Mouse (Mus musculus) midbrain, embryonic 15.5 days (tissue): ENCODE results near the gene Fam81b. TPM values are rescaled to one million over a fixed set of nuclear protein-coding genes. Genes with fewer than 3 reads are reported as not detected.

Experiments
- ATAC-seq: fragments of 200-750 bp; cut with Nextera tagmentation; replicated peaks from 2 replicates; pipeline ENCODE4 v1.8.0; 2017; ENCODE audit warnings: moderate TSS enrichment
- H3K27ac ChIP-seq: fragments of 300-500 bp; sonication (generic); 2 replicates; pipeline ENCODE4 v1.5.1; 2015; ENCODE audit warnings: mild to moderate bottlenecking, inconsistent platforms
- H3K27me3 ChIP-seq: fragments of 300-500 bp; sonication (generic); replicated peaks from 2 replicates; pipeline ENCODE4 v1.6.1; 2015; ENCODE audit warnings: inconsistent platforms
- H3K36me3 ChIP-seq: fragments of 300-500 bp; sonication (generic); replicated peaks from 2 replicates; pipeline ENCODE4 v1.6.1; 2015; ENCODE audit warnings: inconsistent platforms
- H3K4me1 ChIP-seq: fragments of 300-500 bp; sonication (generic); 2 replicates; pipeline ENCODE4 v1.6.1; 2015; ENCODE audit warnings: inconsistent platforms
- H3K4me2 ChIP-seq: fragments of 300-500 bp; sonication (generic); 2 replicates; pipeline ENCODE4 v1.6.1; 2015; ENCODE audit warnings: inconsistent platforms, mild to moderate bottlenecking, moderate library complexity
- H3K4me3 ChIP-seq: fragments of 300-500 bp; sonication (generic); 2 replicates; pipeline ENCODE4 v1.5.1; 2015; ENCODE audit warnings: mild to moderate bottlenecking, inconsistent platforms
- H3K9ac ChIP-seq: fragments of 300-500 bp; sonication (generic); 2 replicates; pipeline ENCODE4 v1.6.1; 2015; ENCODE audit warnings: mild to moderate bottlenecking, inconsistent platforms
- H3K9me3 ChIP-seq: fragments of 300-500 bp; sonication (generic); 2 replicates; pipeline ENCODE4 v1.6.1; 2016; ENCODE audit warnings: inconsistent platforms
- WGBS: fragments of 180-500 bp; shearing (Covaris S2); methylation state at CpG from one replicate; pipeline ENCODE4 v1.1.7; 2015; ENCODE audit warnings: mixed read lengths; 5-methylcytosine and 5-hydroxymethylcytosine counted together
- polyA plus RNA-seq: library from polyadenylated mRNA; unstranded; fragments of >200 nt; fragmentation: Nextera tagmentation; extraction: Ambion mirVana; gene quantifications from 2 replicates; pipeline ENCODE4 v1.2.1, GENCODE M21; 2015

The Fam81b gene
- polyA plus RNA-seq, 1 experiment from 2014 or later: 0.25 TPM

GRCm38 (mm10) chr13:76258766-76259165 is 46.1 kb downstream of the Fam81b start:
- no peak overlapping the region for H3K4me3 ChIP-seq
- H3K9me3 ChIP-seq: no peaks in the 10 kb centered on the region
- ATAC-seq: no peak
- no peaks in the 10 kb centered on the region for H3K4me1 ChIP-seq
- no peak overlapping the region for H3K27ac ChIP-seq
- H3K27me3 ChIP-seq: no peaks in the 10 kb centered on the region
- H3K36me3 ChIP-seq: no peaks in the 10 kb centered on the region
- no peak overlapping the region for H3K9ac ChIP-seq
- 77% methylated on average over 1 of the region's 1 CpGs for WGBS
- no peak overlapping the region for H3K4me2 ChIP-seq

- no peaks in the 10 kb centered on the region for H3K27me3 ChIP-seq
- H3K4me2 ChIP-seq: no peak overlapping the region
- H3K9ac ChIP-seq: no peak overlapping the region
- no peaks in the 10 kb centered on the region for H3K9me3 ChIP-seq
- 84% methylated on average over 3 of the region's 3 CpGs for WGBS
- no peaks in the 10 kb centered on the region for H3K4me1 ChIP-seq
- no peak overlapping the region for H3K4me3 ChIP-seq
- ATAC-seq: no peak
- H3K27ac ChIP-seq: no peak overlapping the region
- H3K36me3 ChIP-seq: no peaks in the 10 kb centered on the region
These were observed 48.5 kb downstream of the Fam81b start for GRCm38 (mm10) chr13:76256350-76256749.

GRCm38 (mm10) chr13:76250092-76250491 is 54.8 kb downstream of the Fam81b start:
- no peak overlapping the region for H3K4me3 ChIP-seq
- 74% methylated on average over 7 of the region's 7 CpGs for WGBS
- H3K36me3 ChIP-seq: no peaks in the 10 kb centered on the region
- H3K27ac ChIP-seq: no peak overlapping the region
- no peaks in the 10 kb centered on the region for H3K27me3 ChIP-seq
- ATAC-seq: no peak
- H3K9me3 ChIP-seq: no peaks in the 10 kb centered on the region
- H3K4me1 ChIP-seq: no peaks in the 10 kb centered on the region
- H3K9ac ChIP-seq: no peak overlapping the region
- no peak overlapping the region for H3K4me2 ChIP-seq

- ATAC-seq: no peak
- Histone ChIP-seq H3K4me3 (no peak overlapping the region), H3K9ac (no peak overlapping the region), H3K27ac (no peak overlapping the region), H3K27me3 (no peaks in the 10 kb centered on the region), H3K9me3 (no peaks in the 10 kb centered on the region), H3K4me1 (no peaks in the 10 kb centered on the region), H3K36me3 (no peaks in the 10 kb centered on the region), H3K4me2 (no peak overlapping the region)
- 70% methylated on average over 1 of the region's 1 CpGs for WGBS
These were observed 55.8 kb downstream of the Fam81b start for GRCm38 (mm10) chr13:76249066-76249465.

- Histone ChIP-seq H3K27me3 (no peaks in the 10 kb centered on the region), H3K27ac (no peak overlapping the region), H3K4me2 (no peak overlapping the region), H3K4me1 (no peaks in the 10 kb centered on the region), H3K36me3 (no peaks in the 10 kb centered on the region), H3K4me3 (no peak overlapping the region), H3K9ac (no peak overlapping the region), H3K9me3 (no peaks in the 10 kb centered on the region)
- peak; percentile 80 for ATAC-seq
- 50% methylated on average over 2 of the region's 2 CpGs for WGBS
These were observed 89.5 kb downstream of the Fam81b start for GRCm38 (mm10) chr13:76215397-76215796.

GRCm38 (mm10) chr13:76214928-76215327 is 89.9 kb downstream of the Fam81b start:
- no peak for ATAC-seq
- 83% methylated on average over 2 of the region's 2 CpGs for WGBS
- no peaks in the 10 kb centered on the region for H3K4me1 ChIP-seq
- no peaks in the 10 kb centered on the region for H3K9me3 ChIP-seq
- no peak overlapping the region for H3K27ac ChIP-seq
- H3K4me2 ChIP-seq: no peak overlapping the region
- H3K4me3 ChIP-seq: no peak overlapping the region
- H3K9ac ChIP-seq: no peak overlapping the region
- H3K27me3 ChIP-seq: no peaks in the 10 kb centered on the region
- H3K36me3 ChIP-seq: no peaks in the 10 kb centered on the region

- Histone ChIP-seq H3K4me3 (no peak overlapping the region), H3K27ac (no peak overlapping the region), H3K4me1 (no peaks in the 10 kb centered on the region), H3K9ac (no peak overlapping the region), H3K27me3 (no peaks in the 10 kb centered on the region), H3K4me2 (no peak overlapping the region), H3K9me3 (no peaks in the 10 kb centered on the region), H3K36me3 (no peaks in the 10 kb centered on the region)
- WGBS: 91% methylated on average over 4 of the region's 4 CpGs
- ATAC-seq: no peak
These were observed 104.9 kb downstream of the Fam81b start for GRCm38 (mm10) chr13:76199943-76200342.

- H3K9ac ChIP-seq: no peak overlapping the region
- H3K4me1 ChIP-seq: no peaks in the 10 kb centered on the region
- no peaks in the 10 kb centered on the region for H3K27me3 ChIP-seq
- H3K4me2 ChIP-seq: no peak overlapping the region
- no peaks in the 10 kb centered on the region for H3K9me3 ChIP-seq
- WGBS: 89% methylated on average over 3 of the region's 3 CpGs
- ATAC-seq: 0 out of 2 replicates have a peak, but pooled peaks have one; percentile 48
- no peak overlapping the region for H3K27ac ChIP-seq
- no peak overlapping the region for H3K4me3 ChIP-seq
- no peaks in the 10 kb centered on the region for H3K36me3 ChIP-seq
These were observed 107.5 kb downstream of the Fam81b start for GRCm38 (mm10) chr13:76197297-76197848.

- no peak overlapping the region for H3K9ac ChIP-seq
- ATAC-seq: 0 out of 2 replicates have a peak, but pooled peaks have one; percentile 25
- H3K9me3 ChIP-seq: no peaks in the 10 kb centered on the region
- H3K4me2 ChIP-seq: no peak overlapping the region
- H3K4me3 ChIP-seq: no peak overlapping the region
- no peaks in the 10 kb centered on the region for H3K4me1 ChIP-seq
- H3K27ac ChIP-seq: no peak overlapping the region
- H3K27me3 ChIP-seq: no peaks in the 10 kb centered on the region
- peaks cover 10% of the 10 kb centered on the region for H3K36me3 ChIP-seq
- WGBS: 90% methylated on average over 8 of the region's 8 CpGs
These were observed 109.3 kb downstream of the Fam81b start for GRCm38 (mm10) chr13:76195431-76196138.

GRCm38 (mm10) chr13:76194937-76195336 is 109.9 kb downstream of the Fam81b start:
- no peaks in the 10 kb centered on the region for H3K4me1 ChIP-seq
- peaks cover 12% of the 10 kb centered on the region for H3K36me3 ChIP-seq
- no peak overlapping the region for H3K4me3 ChIP-seq
- H3K9me3 ChIP-seq: no peaks in the 10 kb centered on the region
- no peaks in the 10 kb centered on the region for H3K27me3 ChIP-seq
- ATAC-seq: no peak
- H3K4me2 ChIP-seq: no peak overlapping the region
- no peak overlapping the region for H3K9ac ChIP-seq
- H3K27ac ChIP-seq: no peak overlapping the region

GRCm38 (mm10) chr13:76190273-76190672 is 114.6 kb downstream of the Fam81b start:
- Histone ChIP-seq H3K36me3 (peaks cover 12% of the 10 kb centered on the region), H3K4me2 (no peak overlapping the region), H3K27me3 (no peaks in the 10 kb centered on the region), H3K4me1 (no peaks in the 10 kb centered on the region), H3K9ac (no peak overlapping the region), H3K4me3 (no peak overlapping the region), H3K9me3 (no peaks in the 10 kb centered on the region), H3K27ac (no peak overlapping the region)
- WGBS: 87% methylated on average over 3 of the region's 3 CpGs
- no peak for ATAC-seq

GRCm38 (mm10) chr13:76189190-76189589 is 115.7 kb downstream of the Fam81b start:
- no peak overlapping the region for H3K27ac ChIP-seq
- H3K9ac ChIP-seq: no peak overlapping the region
- H3K4me2 ChIP-seq: no peak overlapping the region
- 84% methylated on average over 3 of the region's 3 CpGs for WGBS
- H3K4me3 ChIP-seq: no peak overlapping the region
- ATAC-seq: no peak
- peaks cover 12% of the 10 kb centered on the region for H3K36me3 ChIP-seq
- no peaks in the 10 kb centered on the region for H3K4me1 ChIP-seq
- H3K9me3 ChIP-seq: no peaks in the 10 kb centered on the region
- no peaks in the 10 kb centered on the region for H3K27me3 ChIP-seq

GRCm38 (mm10) chr13:76187651-76188050 is 117.2 kb downstream of the Fam81b start:
- 96% methylated on average over 5 of the region's 5 CpGs for WGBS
- no peak for ATAC-seq
- Histone ChIP-seq H3K4me3 (no peak overlapping the region), H3K4me1 (no peaks in the 10 kb centered on the region), H3K9me3 (no peaks in the 10 kb centered on the region), H3K9ac (no peak overlapping the region), H3K36me3 (peaks cover 12% of the 10 kb centered on the region), H3K27me3 (no peaks in the 10 kb centered on the region), H3K27ac (no peak overlapping the region), H3K4me2 (no peak overlapping the region)
